Mouse (Mus musculus) MEL (cell line): Measurements from ENCODE around the gene Cenpf. TPM values are rescaled to one million over a fixed set of nuclear protein-coding genes. Genes with fewer than 3 reads are reported as not detected.

Experiments
- DNase-seq: peaks from one replicate; pipeline ENCODE4 v3.0.0; 2011; ENCODE audit warnings: low read depth, low spot score
- H3K27ac ChIP-seq: 2 replicates; pipeline ENCODE4 v1.5.1; 2012; ENCODE audit warnings: low read depth, mild to moderate bottlenecking, control low read depth, low read length, moderate library complexity; ENCODE audit not compliant: control insufficient read depth
- H3K27me3 ChIP-seq, 2 experiments: fragments of 150-350 bp in 1 of 2; sonication (generic) in 1 of 2; 2 replicates each; pipeline ENCODE4 v1.6.1; 2012; ENCODE audit warnings: low read length in 2 of 2, mild to moderate bottlenecking in 2 of 2, improper control_type of control experiment in 1 of 2, moderate library complexity in 1 of 2; ENCODE audit not compliant: insufficient read depth in 2 of 2, control insufficient read depth in 1 of 2
- H3K36me3 ChIP-seq, 2 experiments: 2 replicates each; pipeline ENCODE4 v1.6.1; 2012 to 2014; ENCODE audit warnings: low read length in 2 of 2, improper control_type of control experiment in 1 of 2, inconsistent platforms in 1 of 2, mild to moderate bottlenecking in 1 of 2; ENCODE audit not compliant: insufficient read depth in 2 of 2, control insufficient read depth in 1 of 2
- H3K4me1 ChIP-seq, 2 experiments: fragments of 150-350 bp in 1 of 2; sonication (generic) in 1 of 2; 2 replicates each; pipeline ENCODE4 v1.6.1; 2012; ENCODE audit warnings: low read length in 2 of 2, improper control_type of control experiment in 1 of 2, mild to moderate bottlenecking in 1 of 2; ENCODE audit not compliant: insufficient read depth in 2 of 2, control insufficient read depth in 1 of 2
- H3K4me3 ChIP-seq, 2 experiments: fragments of 150-350 bp in 1 of 2; sonication (generic) in 1 of 2; 2 replicates each; pipeline ENCODE4 v1.5.1; 2012; ENCODE audit warnings: low read depth in 2 of 2, low read length in 2 of 2, mild to moderate bottlenecking in 2 of 2, moderate library complexity in 2 of 2, control low read depth in 1 of 2, improper control_type of control experiment in 1 of 2; ENCODE audit not compliant: control insufficient read depth in 1 of 2, insufficient read depth in 1 of 2
- H3K79me2 ChIP-seq: 2 replicates; pipeline ENCODE4 v1.6.1; 2012; ENCODE audit warnings: mild to moderate bottlenecking, low read length, moderate library complexity; ENCODE audit not compliant: control insufficient read depth, poor library complexity, insufficient read depth
- H3K9ac ChIP-seq: 2 replicates; pipeline ENCODE4 v1.6.1; 2012; ENCODE audit warnings: low read depth, mild to moderate bottlenecking, control low read depth, low read length, moderate library complexity; ENCODE audit not compliant: control insufficient read depth, poor library complexity, severe bottlenecking
- H3K9me3 ChIP-seq: fragments of 150-350 bp; sonication (generic); replicated peaks from 2 replicates; pipeline ENCODE4 v1.6.1; 2012; ENCODE audit warnings: mild to moderate bottlenecking, low read length, improper control_type of control experiment, moderate library complexity; ENCODE audit not compliant: insufficient read depth
- CHD1 ChIP-seq: IDR thresholded peaks from 2 replicates; pipeline ENCODE4 v1.6.1; 2012; ENCODE audit warnings: low read depth, mild to moderate bottlenecking, inconsistent platforms, low read length, improper control_type of control experiment
- CTCF ChIP-seq, 3 experiments: IDR thresholded peaks in 2 of 3; conservative IDR thresholded peaks in 1 of 3; 2 replicates each; pipeline ENCODE4 v1.5.1; 2011 to 2012; ENCODE audit warnings: low read length in 3 of 3, low read depth in 2 of 3, mild to moderate bottlenecking in 2 of 3, improper control_type of control experiment in 1 of 3, inconsistent platforms in 1 of 3, mixed read lengths in 1 of 3, moderate library complexity in 1 of 3; ENCODE audit not compliant: control insufficient read depth in 1 of 3, insufficient read depth in 1 of 3, poor library complexity in 1 of 3, severe bottlenecking in 1 of 3
- E2F4 ChIP-seq: IDR thresholded peaks from 2 replicates; pipeline ENCODE4 v1.6.1; 2011; ENCODE audit warnings: low read depth, low read length, improper control_type of control experiment, borderline replicate concordance
- ETS1 ChIP-seq: IDR thresholded peaks from 2 replicates; pipeline ENCODE4 v1.6.1; 2012; ENCODE audit warnings: low read depth, mild to moderate bottlenecking, inconsistent platforms, low read length, improper control_type of control experiment, moderate library complexity
- JUND ChIP-seq: IDR thresholded peaks from 2 replicates; pipeline ENCODE4 v1.6.1; 2011; ENCODE audit warnings: low read depth, mild to moderate bottlenecking, improper control_type of control experiment, low read length
- KAT2A ChIP-seq: conservative IDR thresholded peaks from 2 replicates; pipeline ENCODE4 v1.6.1; 2012; ENCODE audit warnings: low read depth, low read length, improper control_type of control experiment, inconsistent platforms
- MXI1 ChIP-seq: IDR thresholded peaks from 2 replicates; pipeline ENCODE4 v1.6.1; 2011; ENCODE audit warnings: mild to moderate bottlenecking, low read depth, low read length, improper control_type of control experiment
- POLR2A ChIP-seq, 2 experiments: IDR thresholded peaks; 2 replicates each; pipeline ENCODE4 v1.6.1; 2011 to 2012; ENCODE audit warnings: low read length in 2 of 2, mild to moderate bottlenecking in 2 of 2, control low read depth in 1 of 2, improper control_type of control experiment in 1 of 2, low read depth in 1 of 2, moderate library complexity in 1 of 2; ENCODE audit not compliant: control insufficient read depth in 1 of 2, insufficient read depth in 1 of 2, poor library complexity in 1 of 2
- POLR2AphosphoS2 ChIP-seq: IDR thresholded peaks from 2 replicates; pipeline ENCODE4 v1.6.1; 2011; ENCODE audit warnings: low read length, improper control_type of control experiment
- RAD21 ChIP-seq: IDR thresholded peaks from 2 replicates; pipeline ENCODE4 v1.6.1; 2011; ENCODE audit warnings: mild to moderate bottlenecking, low read depth, low read length, improper control_type of control experiment
- SIN3A ChIP-seq: IDR thresholded peaks from 2 replicates; pipeline ENCODE4 v1.6.1; 2012; ENCODE audit warnings: low read length, improper control_type of control experiment, inconsistent platforms
- SMC3 ChIP-seq: IDR thresholded peaks from 2 replicates; pipeline ENCODE4 v1.6.1; 2011; ENCODE audit warnings: low read depth, low read length, improper control_type of control experiment
- TBP ChIP-seq: IDR thresholded peaks from 2 replicates; pipeline ENCODE4 v1.8.0; 2011; ENCODE audit warnings: low read depth, low read length, improper control_type of control experiment
- USF2 ChIP-seq, 2 experiments: IDR thresholded peaks; 2 replicates each; pipeline ENCODE4 v1.6.1; 2011 to 2012; ENCODE audit warnings: improper control_type of control experiment in 2 of 2, low read length in 2 of 2, borderline replicate concordance in 1 of 2, inconsistent platforms in 1 of 2, low read depth in 1 of 2, mild to moderate bottlenecking in 1 of 2; ENCODE audit not compliant: insufficient read depth in 1 of 2
- ZC3H11A ChIP-seq: IDR thresholded peaks from 2 replicates; pipeline ENCODE4 v1.6.1; 2012; ENCODE audit warnings: low read depth, mild to moderate bottlenecking, inconsistent platforms, low read length, improper control_type of control experiment
- ZKSCAN1 ChIP-seq: IDR thresholded peaks from 2 replicates; pipeline ENCODE4 v1.6.1; 2012; ENCODE audit warnings: low read depth, mild to moderate bottlenecking, inconsistent platforms, low read length, improper control_type of control experiment, moderate library complexity
- polyA plus RNA-seq, 2 experiments: library from polyadenylated mRNA; stranded (reverse) in 1 of 2; unstranded in 1 of 2; fragments of >175 nt in 1 of 2; fragments of >200 nt in 1 of 2; gene quantifications; 2 replicates each; pipeline versions ENCODE4 v1.2.1 to v1.2.4; 2012; ENCODE audit warnings: low replicate concordance in 2 of 2, low read depth in 1 of 2; ENCODE audit not compliant: insufficient read length in 2 of 2, insufficient read depth in 1 of 2, missing spikeins in 1 of 2
- total RNA-seq: library from RNA; depleted of rRNA; stranded (reverse); fragments of 300-350 nt; gene quantifications from 2 replicates; pipeline ENCODE4 v1.2.3, GENCODE M21; 2012

Gene Cenpf
- total and polyA plus RNA-seq, 3 experiments, result 16.6 to 63.2 (median 34.5) TPM

GRCm38 (mm10) chr1:189644700-189645345, 43.1 kb downstream of the Cenpf start:
- TF ChIP-seq ETS1 (no peak), POLR2A (IDR thresholded peaks at IDR 0.05; ENCODE audit: control insufficient read depth in 1 of 2, insufficient read depth in 1 of 2, low read depth in 1 of 2, low read length in 2 of 2, poor library complexity in 1 of 2) (no peak), POLR2AphosphoS2 (no peak), E2F4 (no peak), KAT2A (no peak), SMC3 (no peak), JUND (no peak), USF2 (IDR thresholded peaks at IDR 0.05; ENCODE audit: borderline replicate concordance in 1 of 2, insufficient read depth in 1 of 2, low read depth in 1 of 2, low read length in 2 of 2) (no peak), CTCF (IDR thresholded peaks at IDR 0.05 in 2 of 3, conservative IDR thresholded peaks at IDR 0.05 in 1 of 3; ENCODE audit: control insufficient read depth in 1 of 3, insufficient read depth in 1 of 3, low read depth in 2 of 3, low read length in 3 of 3, poor library complexity in 1 of 3, severe bottlenecking in 1 of 3) (no peak), CHD1 (no peak), RAD21 (no peak), ZC3H11A (no peak), MXI1 (no peak), SIN3A (no peak), ZKSCAN1 (no peak), TBP (no peak)
- no peak for DNase-seq
- Histone ChIP-seq H3K79me2 (no peaks in the 10 kb centered on the region), H3K27ac (no peak overlapping the region), H3K9me3 (no peaks in the 10 kb centered on the region), H3K9ac (no peak overlapping the region), H3K4me1 (no peaks in the 10 kb centered on the region), H3K36me3 (peaks cover 0 to 32% of the 10 kb centered on the region in 2 experiments; a peak in 2 of 4 replicates), H3K4me3 (no peak overlapping the region), H3K27me3 (no peaks in the 10 kb centered on the region)

GRCm38 (mm10) chr1:189639581-189639980, 48.3 kb downstream of the Cenpf start:
- TF ChIP-seq SMC3 (no peak), POLR2AphosphoS2 (0 out of 2 replicates have a peak, but pooled peaks have one; percentile 25)
- Histone ChIP-seq H3K9ac (no peak overlapping the region), H3K4me1 (no peaks in the 10 kb centered on the region), H3K4me3 (no peak overlapping the region), H3K27me3 (no peaks in the 10 kb centered on the region), H3K9me3 (no peaks in the 10 kb centered on the region), H3K79me2 (no peaks in the 10 kb centered on the region), H3K36me3 (peaks cover 0 to 16% of the 10 kb centered on the region in 2 experiments; a peak in 2 of 4 replicates), H3K27ac (no peak overlapping the region)
- DNase-seq, result no peak
